1 mouse cellular context compared by ENCODE assay signal in the genomic region with DNA sequence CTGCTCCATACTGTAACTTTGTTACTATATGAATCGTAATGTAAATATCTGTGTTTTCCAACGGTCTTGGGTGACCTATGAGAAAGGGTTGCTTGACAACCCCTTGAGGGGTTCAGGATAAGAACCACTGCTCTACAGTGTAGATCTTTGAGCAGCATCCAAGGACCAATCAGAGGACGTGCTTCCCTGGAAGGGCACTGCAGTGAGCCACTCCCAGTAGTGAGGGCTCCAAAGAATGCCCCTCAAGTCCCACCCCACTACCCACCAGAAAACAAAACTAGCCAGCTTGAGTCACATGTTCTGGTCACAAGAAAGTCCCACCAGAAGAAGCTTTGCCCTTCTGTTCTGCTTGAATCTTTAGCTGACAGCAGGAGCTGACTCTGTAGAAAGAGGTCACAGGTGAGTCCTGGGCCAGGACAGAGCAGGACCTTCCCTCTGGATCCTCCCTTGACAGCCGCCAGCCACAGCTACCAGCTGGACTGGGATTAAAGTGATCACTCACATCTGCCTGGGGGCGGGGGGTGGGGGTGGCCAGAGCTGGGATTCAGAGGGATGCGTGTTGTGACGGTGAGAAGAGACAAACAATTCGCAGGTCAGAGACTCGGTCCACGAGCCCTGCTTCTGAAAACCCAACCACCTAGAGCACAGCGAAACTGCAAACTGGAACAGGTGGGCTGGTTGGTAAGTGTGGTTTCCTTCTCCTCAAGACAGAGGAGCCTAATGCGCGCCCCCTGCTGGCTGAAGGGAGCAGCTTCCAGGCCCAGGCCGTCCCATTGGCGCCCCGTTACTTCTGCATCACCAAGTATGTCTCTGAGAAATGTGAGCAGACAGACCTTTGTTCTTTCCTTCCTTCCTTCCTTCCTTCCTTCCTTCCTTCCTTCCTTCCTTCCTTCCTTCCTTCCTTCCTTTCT.
TF ChIP-seq lines count a peak whose summit lies in the region.

No protein-coding gene starts in this region.

TF ChIP-seq in MEL, 35 proteins besides CTCF, POLR2A, EP300 and RAD21 (continued from another document):
- no peak for TF ChIP-seq ZMIZ1 (IDR thresholded peaks at IDR 0.05; ENCODE audit: low read depth, low read length)
- TF ChIP-seq TCF12 (IDR thresholded peaks at IDR 0.05; ENCODE audit: low read depth, low read length), result 0 out of 2 replicates have a peak, but pooled peaks have one; percentile 8
- no peak for TF ChIP-seq ZKSCAN1 (IDR thresholded peaks at IDR 0.05; ENCODE audit: low read depth, low read length)
- TF ChIP-seq USF2 (IDR thresholded peaks at IDR 0.05; ENCODE audit: borderline replicate concordance in 1 of 2, insufficient read depth in 1 of 2, low read depth in 1 of 2, low read length in 2 of 2), result no peak
- TF ChIP-seq SMC3 (IDR thresholded peaks at IDR 0.05; ENCODE audit: low read depth, low read length), result peak; percentile 96
- TF ChIP-seq ZC3H11A (IDR thresholded peaks at IDR 0.05; ENCODE audit: low read depth, low read length), result peak; percentile 74
- no peak for TF ChIP-seq GATA1 (IDR thresholded peaks at IDR 0.05; ENCODE audit: low read depth, low read length)
- no peak for TF ChIP-seq ZNF384 (IDR thresholded peaks at IDR 0.05; ENCODE audit: low read depth, low read length)
- TF ChIP-seq MAZ (IDR thresholded peaks at IDR 0.05; ENCODE audit: low read depth, low read length), result peak; percentile 42; the same call in 1 of the 2 replicates
- no peak for TF ChIP-seq GABPA (IDR thresholded peaks at IDR 0.05; ENCODE audit: low read depth, low read length)
- no peak for TF ChIP-seq ETS1 (IDR thresholded peaks at IDR 0.05; ENCODE audit: low read depth, low read length)
- no peak for TF ChIP-seq HCFC1 (IDR thresholded peaks at IDR 0.05; ENCODE audit: low read depth, low read length)
- no peak for TF ChIP-seq JUND (IDR thresholded peaks at IDR 0.05; ENCODE audit: low read depth, low read length)
- TF ChIP-seq MAFK (IDR thresholded peaks at IDR 0.05; ENCODE audit: borderline replicate concordance, low read depth, low read length), result no peak
- no peak for TF ChIP-seq USF1 (IDR thresholded peaks at IDR 0.05; ENCODE audit: low read depth, low read length)
- no peak for TF ChIP-seq NRF1 (IDR thresholded peaks at IDR 0.05; ENCODE audit: insufficient read depth, low read depth, low read length, poor library complexity, severe bottlenecking)
- TF ChIP-seq MXI1 (IDR thresholded peaks at IDR 0.05; ENCODE audit: low read depth, low read length), result 0 out of 2 replicates have a peak, but pooled peaks have one; percentile 23
- TF ChIP-seq TAL1 (IDR thresholded peaks at IDR 0.05; ENCODE audit: low read length), result no peak
- no peak for TF ChIP-seq TBP (IDR thresholded peaks at IDR 0.05; ENCODE audit: low read depth, low read length)
- TF ChIP-seq BHLHE40 (IDR thresholded peaks at IDR 0.05; ENCODE audit: borderline replicate concordance, low read depth, low read length), result peak; percentile 33; the same call in 1 of the 2 replicates
- TF ChIP-seq RCOR1 (IDR thresholded peaks at IDR 0.05; ENCODE audit: low read depth, low read length), result no peak
- TF ChIP-seq CHD1 (IDR thresholded peaks at IDR 0.05; ENCODE audit: low read depth, low read length), result no peak
